Mouse (Mus musculus): ENCODE measurements around the gene Gm10271. TPM values are rescaled to one million over a fixed set of nuclear protein-coding genes. Genes with fewer than 3 reads are reported as not detected.

The Gm10271 gene
- polyA plus RNA-seq (2016; fragmentation: Nextera tagmentation; extraction: Ambion mirVana), result not detected in 2 replicates

- no peak for DNase-seq (ENCODE audit: low spot score)
- 85% methylated on average over 6 of the region's 6 CpGs for WGBS
Observed at GRCm38 (mm10) chr10:116972509-116972908, at the start of gene Gm10271. Gene Gm10271 (minus strand): TSS chr10:116972609.

GRCm38 (mm10) chr10:117021020-117021754, 48.8 kb upstream of the Gm10271 start:
- 0 out of 2 replicates have a peak overlapping the region, but pooled peaks have one; percentile 10 for H3K4me3 ChIP-seq
- peaks cover 12% of the 10 kb centered on the region for H3K27me3 ChIP-seq (ENCODE audit: insufficient read depth, poor library complexity, severe bottlenecking)
- peak overlapping the region; percentile 39; the same call in 1 of the 2 replicates for H3K27ac ChIP-seq
- no peak for DNase-seq (ENCODE audit: low spot score)
- 32% methylated on average over 21 of the region's 21 CpGs for WGBS
- H3K9me3 ChIP-seq, result no peaks in the 10 kb centered on the region
- H3K36me3 ChIP-seq, result no peaks in the 10 kb centered on the region
- peaks cover 45% of the 10 kb centered on the region for H3K4me1 ChIP-seq

More at GRCm38 (mm10) chr10:116972509-116972908, at the start of gene Gm10271:
- H3K27me3 ChIP-seq (ENCODE audit: insufficient read depth, poor library complexity, severe bottlenecking), result no peaks in the 10 kb centered on the region
- H3K36me3 ChIP-seq, result no peaks in the 10 kb centered on the region
- H3K9me3 ChIP-seq, result no peaks in the 10 kb centered on the region
- H3K27ac ChIP-seq, result no peak within 1 kb of the TSS
- no peak within 1 kb of the TSS for H3K4me3 ChIP-seq
- no peaks in the 10 kb centered on the region for H3K4me1 ChIP-seq

- Histone ChIP-seq H3K4me1 (peaks cover 50% of the 10 kb centered on the region), H3K27me3 (ENCODE audit: insufficient read depth, poor library complexity, severe bottlenecking) (no peaks in the 10 kb centered on the region; the same call in 1 of the 2 replicates), H3K9me3 (no peaks in the 10 kb centered on the region), H3K36me3 (no peaks in the 10 kb centered on the region), H3K4me3 (no peak overlapping the region), H3K27ac (peak overlapping the region; percentile 37; the same call in 1 of the 2 replicates)
- WGBS, result 72% methylated on average over 7 of the region's 7 CpGs
- no peak for DNase-seq (ENCODE audit: low spot score)
Observed at GRCm38 (mm10) chr10:117018281-117018840, 46.0 kb upstream of the Gm10271 start.

GRCm38 (mm10) chr10:117014565-117014964, 42.2 kb upstream of the Gm10271 start:
- H3K4me1 ChIP-seq, result peaks cover 36% of the 10 kb centered on the region
- no peaks in the 10 kb centered on the region for H3K36me3 ChIP-seq
- H3K9me3 ChIP-seq, result no peaks in the 10 kb centered on the region
- 82% methylated on average over 5 of the region's 5 CpGs for WGBS
- H3K27me3 ChIP-seq (ENCODE audit: insufficient read depth, poor library complexity, severe bottlenecking), result no peaks in the 10 kb centered on the region
- no peak for DNase-seq (ENCODE audit: low spot score)
- no peak overlapping the region for H3K4me3 ChIP-seq
- peak overlapping the region; percentile 62; the same call in 1 of the 2 replicates for H3K27ac ChIP-seq

- Histone ChIP-seq H3K36me3 (no peaks in the 10 kb centered on the region), H3K4me3 (peak overlapping the region; percentile 31), H3K27ac (peak overlapping the region; percentile 62), H3K4me1 (peaks cover 35% of the 10 kb centered on the region), H3K9me3 (no peaks in the 10 kb centered on the region), H3K27me3 (ENCODE audit: insufficient read depth, poor library complexity, severe bottlenecking) (no peaks in the 10 kb centered on the region)
- peak; percentile 88 for DNase-seq (ENCODE audit: low spot score)
- 25% methylated on average over 12 of the region's 12 CpGs for WGBS
Observed at GRCm38 (mm10) chr10:117013689-117014390, 41.4 kb upstream of the Gm10271 start.

GRCm38 (mm10) chr10:117011047-117011446, 38.6 kb upstream of the Gm10271 start:
- Histone ChIP-seq H3K27ac (no peak overlapping the region; the same call in 1 of the 2 replicates), H3K27me3 (ENCODE audit: insufficient read depth, poor library complexity, severe bottlenecking) (no peaks in the 10 kb centered on the region), H3K9me3 (no peaks in the 10 kb centered on the region), H3K4me3 (no peak overlapping the region), H3K36me3 (no peaks in the 10 kb centered on the region), H3K4me1 (peaks cover 35% of the 10 kb centered on the region)
- 61% methylated on average over 8 of the region's 8 CpGs for WGBS
- DNase-seq (ENCODE audit: low spot score), result no peak

GRCm38 (mm10) chr10:117009691-117010090, 37.3 kb upstream of the Gm10271 start:
- Histone ChIP-seq H3K4me3 (no peak overlapping the region), H3K4me1 (peaks cover 30% of the 10 kb centered on the region), H3K9me3 (no peaks in the 10 kb centered on the region), H3K27me3 (ENCODE audit: insufficient read depth, poor library complexity, severe bottlenecking) (no peaks in the 10 kb centered on the region), H3K27ac (0 out of 2 replicates have a peak overlapping the region, but pooled peaks have one; percentile 13), H3K36me3 (no peaks in the 10 kb centered on the region)
- DNase-seq (ENCODE audit: low spot score), result no peak
- whole genome bisulfite sequencing, result 85% methylated on average over 6 of the region's 6 CpGs

- WGBS, result 73% methylated on average over 12 of the region's 12 CpGs
Observed at GRCm38 (mm10) chr10:117005707-117006464, 33.5 kb upstream of the Gm10271 start.

GRCm38 (mm10) chr10:117004695-117005094, 32.3 kb upstream of the Gm10271 start:
- no peaks in the 10 kb centered on the region for H3K36me3 ChIP-seq
- H3K4me1 ChIP-seq, result peaks cover 13% of the 10 kb centered on the region; the same call in 1 of the 2 replicates
- H3K27me3 ChIP-seq (ENCODE audit: insufficient read depth, poor library complexity, severe bottlenecking), result no peaks in the 10 kb centered on the region
- no peaks in the 10 kb centered on the region for H3K9me3 ChIP-seq
- no peak overlapping the region for H3K4me3 ChIP-seq
- WGBS, result 87% methylated on average over 5 of the region's 5 CpGs
- DNase-seq (ENCODE audit: low spot score), result no peak
- H3K27ac ChIP-seq, result no peak overlapping the region

More at GRCm38 (mm10) chr10:117005707-117006464, 33.5 kb upstream of the Gm10271 start:
- H3K27me3 ChIP-seq (ENCODE audit: insufficient read depth, poor library complexity, severe bottlenecking), result no peaks in the 10 kb centered on the region
- no peak overlapping the region; the same call in 1 of the 2 replicates for H3K27ac ChIP-seq
- no peak for DNase-seq (ENCODE audit: low spot score)
- H3K9me3 ChIP-seq, result no peaks in the 10 kb centered on the region
- H3K4me1 ChIP-seq, result peaks cover 13% of the 10 kb centered on the region; the same call in 1 of the 2 replicates
- H3K36me3 ChIP-seq, result no peaks in the 10 kb centered on the region
- H3K4me3 ChIP-seq, result no peak overlapping the region

- Histone ChIP-seq H3K27me3 (ENCODE audit: insufficient read depth, poor library complexity, severe bottlenecking) (no peaks in the 10 kb centered on the region), H3K4me3 (no peak overlapping the region), H3K9me3 (no peaks in the 10 kb centered on the region), H3K36me3 (no peaks in the 10 kb centered on the region), H3K27ac (peak overlapping the region; percentile 64; the same call in 1 of the 2 replicates), H3K4me1 (peaks cover 18% of the 10 kb centered on the region)
- DNase-seq (ENCODE audit: low spot score), result no peak
- WGBS, result 47% methylated on average over 12 of the region's 12 CpGs
Observed at GRCm38 (mm10) chr10:117000975-117001374, 28.6 kb upstream of the Gm10271 start.

GRCm38 (mm10) chr10:116998716-116999455, 26.5 kb upstream of the Gm10271 start:
- Histone ChIP-seq H3K27me3 (ENCODE audit: insufficient read depth, poor library complexity, severe bottlenecking) (no peaks in the 10 kb centered on the region), H3K9me3 (no peaks in the 10 kb centered on the region), H3K27ac (no peak overlapping the region), H3K4me1 (peaks cover 20% of the 10 kb centered on the region), H3K36me3 (no peaks in the 10 kb centered on the region), H3K4me3 (no peak overlapping the region)
- WGBS, result 80% methylated on average over 17 of the region's 17 CpGs
- DNase-seq (ENCODE audit: low spot score), result no peak

GRCm38 (mm10) chr10:116996236-116996600, 23.8 kb upstream of the Gm10271 start:
- WGBS, result 38% methylated on average over 6 of the region's 6 CpGs
- Histone ChIP-seq H3K9me3 (no peaks in the 10 kb centered on the region), H3K27ac (peak overlapping the region; percentile 77), H3K4me3 (no peak overlapping the region), H3K27me3 (ENCODE audit: insufficient read depth, poor library complexity, severe bottlenecking) (no peaks in the 10 kb centered on the region), H3K4me1 (peaks cover 17% of the 10 kb centered on the region), H3K36me3 (no peaks in the 10 kb centered on the region)
- no peak for DNase-seq (ENCODE audit: low spot score)

Data from heart, embryonic 10.5 days (tissue).